Comparison of ENCODE assay signal across 10 mouse cellular contexts in genomic region chr2:179698196-179698985, GRCm38 (mm10).
DNase-seq lines count a peak whose midpoint lies in the region; ATAC-seq lines count a peak whose summit lies in the region.
"Had no signal": no experiment of that assay in that cellular context is flagged by ENCODE, and none has a peak within 500 bp of the region (broad histone marks: within the 10 kb centered on the region; RNA-seq: fewer than 3 reads in every experiment).

No protein-coding gene starts in this region.

- WGBS in forebrain, embryonic 10.5 days, result 51% methylated on average over 12 of the region's 12 CpGs
- WGBS in forebrain, embryonic 14.5 days, result 43% methylated on average over 12 of the region's 12 CpGs
- 36% methylated on average over 12 of the region's 12 CpGs for WGBS in lung, embryonic 16.5 days

- H3K4me3 ChIP-seq in forebrain, embryonic 10.5 days, result no peak overlapping the region
- no peak overlapping the region for H3K4me3 ChIP-seq in forebrain, embryonic 14.5 days (ENCODE audit: low read depth, low read length)
- H3K4me3 ChIP-seq in lung, embryonic 16.5 days (ENCODE audit: low read length), result no peak overlapping the region
- H3K4me3 ChIP-seq: heart, embryonic 13.5 days had no signal

- no peak overlapping the region for H3K9ac ChIP-seq in forebrain, embryonic 14.5 days (ENCODE audit: low read length)
- H3K9ac ChIP-seq in lung, embryonic 16.5 days (ENCODE audit: low read length), result no peak overlapping the region
- H3K9ac ChIP-seq: heart, embryonic 13.5 days had no signal

- ATAC-seq in forebrain, embryonic 14.5 days, result no peak
- ATAC-seq in lung, embryonic 16.5 days (ENCODE audit: low read depth), result peak; percentile 23; the same call in 1 of the 2 replicates

- no peak overlapping the region for H3K4me2 ChIP-seq in forebrain, embryonic 14.5 days (ENCODE audit: low read length)
- no peak overlapping the region for H3K4me2 ChIP-seq in lung, embryonic 16.5 days (ENCODE audit: low read depth, low read length)
- H3K4me2 ChIP-seq: heart, embryonic 13.5 days had no signal

- DNase-seq in forebrain, embryonic 10.5 days (ENCODE audit: extremely low spot score, low spot score), result peak; percentile 31
- no peak for DNase-seq in forebrain, embryonic 14.5 days (ENCODE audit: low spot score)
- no peak for DNase-seq in lung, postnatal 36 days
- DNase-seq in cerebellum, postnatal 25 days, result peak; percentile 74 to 81
- DNase-seq in lung, postnatal 14 days, result peak; percentile 15
- DNase-seq in thymus, adult 18-20 months, result no peak
- no peak for DNase-seq in spleen, postnatal 10 days (ENCODE audit: low spot score in 2 of 2)
- DNase-seq: layer of hippocampus, postnatal 36 days had no signal

- no peaks in the 10 kb centered on the region for H3K27me3 ChIP-seq in forebrain, embryonic 10.5 days (ENCODE audit: poor library complexity, severe bottlenecking)
- H3K27me3 ChIP-seq in forebrain, embryonic 14.5 days (replicated peaks; ENCODE audit: control insufficient read depth, insufficient read depth, low read length), result no peaks in the 10 kb centered on the region
- H3K27me3 ChIP-seq in lung, embryonic 16.5 days (ENCODE audit: control insufficient read depth, insufficient read depth, low read depth, low read length), result no peaks in the 10 kb centered on the region

- no peak overlapping the region for H3K27ac ChIP-seq in forebrain, embryonic 10.5 days
- no peak overlapping the region for H3K27ac ChIP-seq in forebrain, embryonic 14.5 days (ENCODE audit: low read depth, low read length)
- no peak overlapping the region for H3K27ac ChIP-seq in lung, embryonic 16.5 days (ENCODE audit: low read length)
- H3K27ac ChIP-seq: heart, embryonic 13.5 days had no signal

- no peaks in the 10 kb centered on the region for H3K36me3 ChIP-seq in forebrain, embryonic 10.5 days (replicated peaks)
- no peaks in the 10 kb centered on the region for H3K36me3 ChIP-seq in forebrain, embryonic 14.5 days (ENCODE audit: control insufficient read depth, insufficient read depth, low read length)
- no peaks in the 10 kb centered on the region for H3K36me3 ChIP-seq in lung, embryonic 16.5 days (ENCODE audit: control insufficient read depth, insufficient read depth, low read length)
- H3K36me3 ChIP-seq: heart, embryonic 13.5 days had no signal

- no peaks in the 10 kb centered on the region for H3K9me3 ChIP-seq in forebrain, embryonic 10.5 days
- H3K9me3 ChIP-seq in forebrain, embryonic 14.5 days (replicated peaks; ENCODE audit: control insufficient read depth, low read length), result no peaks in the 10 kb centered on the region
- H3K9me3 ChIP-seq in lung, embryonic 16.5 days (ENCODE audit: control insufficient read depth, low read length), result no peaks in the 10 kb centered on the region
- H3K9me3 ChIP-seq: heart, embryonic 13.5 days had no signal

- peaks cover 35% of the 10 kb centered on the region for H3K4me1 ChIP-seq in forebrain, embryonic 10.5 days
- peaks cover 7% of the 10 kb centered on the region; the same call in 1 of the 2 replicates for H3K4me1 ChIP-seq in forebrain, embryonic 14.5 days (ENCODE audit: control insufficient read depth, insufficient read depth, low read length)
- no peaks in the 10 kb centered on the region for H3K4me1 ChIP-seq in lung, embryonic 16.5 days (replicated peaks; ENCODE audit: control insufficient read depth, insufficient read depth, low read length)
- H3K4me1 ChIP-seq: heart, embryonic 13.5 days had no signal

Comparison
In these comparisons a context has a peak if more than half of its experiments do, and no peak if none do; other contexts are left out.
1. DNase-seq: peak in forebrain, embryonic 10.5 days (single experiment), cerebellum, postnatal 25 days (2 of 2) and lung, postnatal 14 days (single experiment); none in forebrain, embryonic 14.5 days (single experiment), lung, postnatal 36 days (single experiment), thymus, adult 18-20 months (0 of 2) and spleen, postnatal 10 days (0 of 2).